Comparison of ENCODE assay signal across 9 mouse cellular contexts in genomic region chr19:7105544-7105943, GRCm38 (mm10). TPM values are rescaled to one million over a fixed set of nuclear protein-coding genes. Genes with fewer than 3 reads are reported as not detected.
A peak's percentile ranks its signal among the peaks of the same experiment; 100 is the strongest.
DNase-seq lines count a peak whose midpoint lies in the region; ATAC-seq and TF ChIP-seq lines count a peak whose summit lies in the region.
"Had no signal": no experiment of that assay in that cellular context is flagged by ENCODE, and none has a peak within 500 bp of the region (broad histone marks: within the 10 kb centered on the region; RNA-seq: fewer than 3 reads in every experiment).

TSS of gene Flrt1 (minus strand) at chr19:7105729.

- 62% methylated on average over 9 of the region's 9 CpGs for WGBS in lung, embryonic 15.5 days
- WGBS in lung, adult 2 months, result 88% methylated on average over 9 of the region's 9 CpGs
- WGBS in midbrain, postnatal 0 days, result 42% methylated on average over 9 of the region's 9 CpGs

- H3K9me3 ChIP-seq in lung, embryonic 15.5 days, result no peaks in the 10 kb centered on the region
- no peaks in the 10 kb centered on the region for H3K9me3 ChIP-seq in midbrain, postnatal 0 days (ENCODE audit: low read length)

- no peak within 1 kb of the TSS for H3K9ac ChIP-seq in lung, embryonic 15.5 days
- 0 out of 2 replicates have a peak within 1 kb of the TSS, but pooled peaks have one; percentile 24 for H3K9ac ChIP-seq in midbrain, postnatal 0 days (replicated peaks; ENCODE audit: low read length, poor library complexity, severe bottlenecking)

- DNase-seq in gastrocnemius, adult 2 months, result no peak
- DNase-seq in gastrocnemius, postnatal 36 days, result no peak
- DNase-seq in lung, adult 2 months, result no peak
- no peak for DNase-seq in layer of hippocampus, postnatal 36 days
- no peak for DNase-seq in midbrain, postnatal 0 days (ENCODE audit: low spot score)
- DNase-seq in B cell, adult 2 months, result no peak
- DNase-seq: lung, adult 18-20 months had no signal

- H3K27me3 ChIP-seq in lung, embryonic 15.5 days, result peaks cover 6% of the 10 kb centered on the region; the same call in 1 of the 2 replicates
- H3K27me3 ChIP-seq in midbrain, postnatal 0 days (ENCODE audit: insufficient read depth, low read length), result no peaks in the 10 kb centered on the region

- no peak for TF ChIP-seq CTCF in gastrocnemius, adult 2 months (IDR thresholded peaks at IDR 0.05)
- TF ChIP-seq CTCF in lung, adult 2 months (IDR thresholded peaks at IDR 0.05; ENCODE audit: insufficient read depth, low read length), result no peak
- TF ChIP-seq CTCF in midbrain, postnatal 0 days (IDR thresholded peaks at IDR 0.05), result no peak

- ATAC-seq in lung, embryonic 15.5 days (ENCODE audit: borderline replicate concordance, extremely low read depth, low FRiP score, low TSS enrichment), result no peak
- ATAC-seq in midbrain, postnatal 0 days (ENCODE audit: low FRiP score), result no peak
- no peak for ATAC-seq in granulocyte monocyte progenitor cell, adult 5-6 weeks (replicated peaks; ENCODE audit: poor library complexity, severe bottlenecking)

- intact Hi-C loops in gastrocnemius, adult 2 months (cut with DNase I), result no loop called here
- intact Hi-C loops in gastrocnemius, postnatal 36 days (cut with DNase I), result no loop called here

- no peak within 1 kb of the TSS for H3K4me3 ChIP-seq in gastrocnemius, adult 2 months
- H3K4me3 ChIP-seq in lung, embryonic 15.5 days, result no peak within 1 kb of the TSS
- H3K4me3 ChIP-seq in lung, adult 2 months (replicated peaks; ENCODE audit: extremely low read depth, low read depth, low read length), result no peak within 1 kb of the TSS
- no peak within 1 kb of the TSS for H3K4me3 ChIP-seq in midbrain, postnatal 0 days (ENCODE audit: low read depth, low read length)

- TF ChIP-seq POLR2A in lung, adult 2 months (IDR thresholded peaks at IDR 0.05; ENCODE audit: borderline replicate concordance, extremely low read depth, low read depth, low read length), result no peak

- no peaks in the 10 kb centered on the region for H3K36me3 ChIP-seq in lung, embryonic 15.5 days
- H3K36me3 ChIP-seq in midbrain, postnatal 0 days (ENCODE audit: insufficient read depth, low read length), result no peaks in the 10 kb centered on the region

- H3K4me1 ChIP-seq in lung, embryonic 15.5 days, result peaks cover 32% of the 10 kb centered on the region
- no peaks in the 10 kb centered on the region for H3K4me1 ChIP-seq in lung, adult 2 months (ENCODE audit: control insufficient read depth, insufficient read depth, low read length)
- peaks cover 12% of the 10 kb centered on the region; the same call in 1 of the 2 replicates for H3K4me1 ChIP-seq in midbrain, postnatal 0 days (ENCODE audit: insufficient read depth, low read length)

- H3K27ac ChIP-seq in gastrocnemius, adult 2 months, result peak within 1 kb of the TSS; percentile 79
- H3K27ac ChIP-seq in lung, embryonic 15.5 days, result 0 out of 2 replicates have a peak within 1 kb of the TSS, but pooled peaks have one; percentile 35
- no peak within 1 kb of the TSS for H3K27ac ChIP-seq in midbrain, postnatal 0 days (ENCODE audit: low read depth, low read length)

- H3K4me2 ChIP-seq in lung, embryonic 15.5 days, result no peak within 1 kb of the TSS
- H3K4me2 ChIP-seq in midbrain, postnatal 0 days (ENCODE audit: low read depth, low read length, poor library complexity, severe bottlenecking), result no peak within 1 kb of the TSS

RNA-seq across cellular contexts. Expression of gene Flrt1, which starts in this region (rescaled TPM):
- under 1 TPM; 0.53 to 0.54 TPM for total RNA-seq in gastrocnemius, adult 2 months (2021)
- total RNA-seq in gastrocnemius, postnatal 36 days (2021), result under 1 TPM; 0.36 to 0.49 TPM
- polyA plus RNA-seq in lung, embryonic 15.5 days (2015; fragmentation: Nextera tagmentation; extraction: Ambion mirVana), result 0.91 and 1.4 TPM in 2 replicates
- polyA plus RNA-seq in lung, adult 2 months (2012; rRNA removed), result 0.29 and 0.40 TPM in 2 replicates
- total RNA-seq in layer of hippocampus, postnatal 36 days (2021), result 10 to 100 TPM; 18.4 to 18.6 TPM
- total RNA-seq in midbrain, postnatal 0 days (2014; rRNA removed), result 9.9 and 11.4 TPM in 2 replicates
- polyA plus RNA-seq in midbrain, postnatal 0 days (2015; fragmentation: Nextera tagmentation; extraction: Ambion mirVana), result 9.8 and 11.9 TPM in 2 replicates
- not detected in 2 replicates for total RNA-seq in granulocyte monocyte progenitor cell, adult 5-6 weeks (2014; fragmentation: Nextera tagmentation)
- not detected in 2 replicates for total RNA-seq in granulocyte monocyte progenitor cell, adult 5-6 weeks (2017)
